ENCODE assay signal across 8 mouse cellular contexts in the genomic region with DNA sequence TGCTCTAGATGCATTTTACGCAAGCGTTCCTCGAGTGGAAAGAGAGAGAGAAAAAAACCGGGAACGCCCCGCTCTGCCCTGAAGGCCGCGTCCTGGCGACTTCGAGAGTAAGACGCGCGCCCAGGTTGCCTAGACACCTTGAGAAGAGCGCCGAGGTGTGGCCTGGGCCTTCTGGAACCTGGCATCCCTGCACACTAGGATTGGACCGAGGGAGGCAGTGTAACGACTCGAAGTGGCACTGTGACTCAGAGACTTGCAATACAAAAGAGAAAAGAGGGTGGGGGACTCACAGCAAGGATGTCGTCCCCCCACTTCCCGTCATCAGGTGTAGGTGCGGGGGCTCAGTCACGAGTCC. TPM values are rescaled to one million over a fixed set of nuclear protein-coding genes. Genes with fewer than 3 reads are reported as not detected.
DNase-seq lines count a peak whose midpoint lies in the region; ATAC-seq and TF ChIP-seq lines count a peak whose summit lies in the region.

No protein-coding gene starts in this region.

- no peak for TF ChIP-seq EP300 in liver, embryonic 14.5 days (IDR thresholded peaks at IDR 0.05; ENCODE audit: low read depth)

- ATAC-seq in kidney, embryonic 15.5 days (replicated peaks; ENCODE audit: low FRiP score) = no peak
- ATAC-seq in forebrain, embryonic 14.5 days = no peak
- no peak for ATAC-seq in liver, embryonic 14.5 days (ENCODE audit: insufficient read depth)
- no peak for ATAC-seq in neural tube, embryonic 15.5 days (ENCODE audit: low FRiP score)

- peaks cover 48% of the 10 kb centered on the region for H3K4me1 ChIP-seq in kidney, embryonic 15.5 days
- peaks cover 14% of the 10 kb centered on the region; the same call in 1 of the 2 replicates for H3K4me1 ChIP-seq in forebrain, embryonic 14.5 days (ENCODE audit: control insufficient read depth, insufficient read depth, low read length)
- H3K4me1 ChIP-seq in liver, embryonic 14.5 days (replicated peaks; ENCODE audit: control insufficient read depth in 2 of 2, insufficient read depth in 2 of 2, low read length in 1 of 2) = peaks cover 20 to 26% of the 10 kb centered on the region in 2 experiments
- peaks cover 40% of the 10 kb centered on the region for H3K4me1 ChIP-seq in neural tube, embryonic 15.5 days

- no peak for TF ChIP-seq CTCF in liver, embryonic 14.5 days (IDR thresholded peaks at IDR 0.05; ENCODE audit: low read depth)

- H3K27ac ChIP-seq in kidney, embryonic 15.5 days = no peak overlapping the region
- no peak overlapping the region for H3K27ac ChIP-seq in forebrain, embryonic 14.5 days (ENCODE audit: low read depth, low read length)
- H3K27ac ChIP-seq in liver, embryonic 14.5 days = no peak overlapping the region
- H3K27ac ChIP-seq in neural tube, embryonic 15.5 days (replicated peaks) = no peak overlapping the region

- peaks cover 50% of the 10 kb centered on the region for H3K27me3 ChIP-seq in kidney, embryonic 15.5 days
- peaks cover 43% of the 10 kb centered on the region for H3K27me3 ChIP-seq in forebrain, embryonic 14.5 days (replicated peaks; ENCODE audit: control insufficient read depth, insufficient read depth, low read length)
- H3K27me3 ChIP-seq in liver, embryonic 14.5 days (ENCODE audit: control insufficient read depth, insufficient read depth, low read length) = peaks cover 19% of the 10 kb centered on the region
- peaks cover 52% of the 10 kb centered on the region for H3K27me3 ChIP-seq in neural tube, embryonic 15.5 days (replicated peaks)

- H3K9ac ChIP-seq in kidney, embryonic 15.5 days = no peak overlapping the region
- no peak overlapping the region for H3K9ac ChIP-seq in forebrain, embryonic 14.5 days (ENCODE audit: low read length)
- H3K9ac ChIP-seq in liver, embryonic 14.5 days (replicated peaks) = no peak overlapping the region
- H3K9ac ChIP-seq in neural tube, embryonic 15.5 days (replicated peaks) = no peak overlapping the region

- H3K9me3 ChIP-seq in kidney, embryonic 15.5 days (replicated peaks) = no peaks in the 10 kb centered on the region
- H3K9me3 ChIP-seq in forebrain, embryonic 14.5 days (replicated peaks; ENCODE audit: control insufficient read depth, low read length) = no peaks in the 10 kb centered on the region
- no peaks in the 10 kb centered on the region for H3K9me3 ChIP-seq in liver, embryonic 14.5 days (ENCODE audit: control insufficient read depth, low read length)
- no peaks in the 10 kb centered on the region for H3K9me3 ChIP-seq in neural tube, embryonic 15.5 days (replicated peaks)

- H3K4me2 ChIP-seq in kidney, embryonic 15.5 days = peak overlapping the region; percentile 100
- H3K4me2 ChIP-seq in forebrain, embryonic 14.5 days (ENCODE audit: low read length) = peak overlapping the region; percentile 13; the same call in 1 of the 2 replicates
- peak overlapping the region; percentile 100 for H3K4me2 ChIP-seq in liver, embryonic 14.5 days (ENCODE audit: low read depth)
- H3K4me2 ChIP-seq in neural tube, embryonic 15.5 days = peak overlapping the region; percentile 43

- 8% methylated on average over 22 of the region's 22 CpGs for WGBS in kidney, embryonic 15.5 days
- WGBS in forebrain, embryonic 14.5 days = 7% methylated on average over 22 of the region's 22 CpGs
- 10% methylated on average over 22 of the region's 22 CpGs for WGBS in liver, embryonic 14.5 days (ENCODE audit: insufficient replicate concordance)
- WGBS in neural tube, embryonic 15.5 days = 9% methylated on average over 22 of the region's 22 CpGs

- peak overlapping the region; percentile 71 for H3K4me3 ChIP-seq in kidney, embryonic 15.5 days (replicated peaks)
- H3K4me3 ChIP-seq in forebrain, embryonic 14.5 days (ENCODE audit: low read depth, low read length) = peak overlapping the region; percentile 4; the same call in 1 of the 2 replicates
- H3K4me3 ChIP-seq in liver, embryonic 14.5 days (ENCODE audit: insufficient read depth in 1 of 2, low read depth in 2 of 2, low read length in 2 of 2) = peak overlapping the region; percentile 46 to 72
- peak overlapping the region; percentile 9; the same call in 1 of the 2 replicates for H3K4me3 ChIP-seq in neural tube, embryonic 15.5 days (replicated peaks)

- no peak for DNase-seq in kidney, postnatal 14 days
- no peak for DNase-seq in forebrain, embryonic 14.5 days (ENCODE audit: low spot score)
- DNase-seq in liver, embryonic 14.5 days (ENCODE audit: low read depth in 3 of 3, low spot score in 3 of 3) = no peak
- DNase-seq in urinary bladder, postnatal 10 days (ENCODE audit: low spot score) = no peak
- no peak for DNase-seq in adrenal gland, postnatal 25 days
- no peak for DNase-seq in kidney, postnatal 25 days

- no peaks in the 10 kb centered on the region for H3K36me3 ChIP-seq in kidney, embryonic 15.5 days
- H3K36me3 ChIP-seq in forebrain, embryonic 14.5 days (ENCODE audit: control insufficient read depth, insufficient read depth, low read length) = no peaks in the 10 kb centered on the region
- no peaks in the 10 kb centered on the region for H3K36me3 ChIP-seq in liver, embryonic 14.5 days (replicated peaks; ENCODE audit: control insufficient read depth, insufficient read depth, low read depth)
- no peaks in the 10 kb centered on the region for H3K36me3 ChIP-seq in neural tube, embryonic 15.5 days

RNA-seq across cellular contexts. Expression of gene Itpka, which starts 1.6 kb away (rescaled TPM):
- 1.2 and 1.5 TPM in 2 replicates for polyA plus RNA-seq in kidney, embryonic 15.5 days (2015; fragmentation: Nextera tagmentation; extraction: Ambion mirVana)
- 0.61 and 0.78 TPM in 2 replicates for polyA plus RNA-seq in forebrain, embryonic 14.5 days (2014; fragmentation: Nextera tagmentation; extraction: Ambion mirVana)
- polyA plus RNA-seq in liver, embryonic 14.5 days (2012; rRNA removed) = 2.0 and 2.1 TPM in 2 replicates
- polyA plus RNA-seq in liver, embryonic 14.5 days (2014; fragmentation: Nextera tagmentation; extraction: Ambion mirVana) = 2.3 and 2.4 TPM in 2 replicates
- polyA plus RNA-seq in neural tube, embryonic 15.5 days (2015; fragmentation: Nextera tagmentation; extraction: Ambion mirVana) = 0.24 and 1.0 TPM in 2 replicates
- 2.9 and 3.2 TPM in 2 replicates for total RNA-seq in adrenal gland, postnatal 25 days (2021)

RNA-seq across cellular contexts. Expression of gene Ltk, which starts 16.4 kb away (rescaled TPM):
- 0.53 and 0.95 TPM in 2 replicates for polyA plus RNA-seq in kidney, embryonic 15.5 days (2015; fragmentation: Nextera tagmentation; extraction: Ambion mirVana)
- polyA plus RNA-seq in forebrain, embryonic 14.5 days (2014; fragmentation: Nextera tagmentation; extraction: Ambion mirVana) = 0.29 and 0.37 TPM in 2 replicates
- 0.08 and 0.12 TPM in 2 replicates for polyA plus RNA-seq in liver, embryonic 14.5 days (2012; rRNA removed)
- 0.05 and 0.06 TPM in 2 replicates for polyA plus RNA-seq in liver, embryonic 14.5 days (2014; fragmentation: Nextera tagmentation; extraction: Ambion mirVana)
- polyA plus RNA-seq in neural tube, embryonic 15.5 days (2015; fragmentation: Nextera tagmentation; extraction: Ambion mirVana) = 1.9 and 2.5 TPM in 2 replicates
- total RNA-seq in adrenal gland, postnatal 25 days (2021) = 1.5 and 1.7 TPM in 2 replicates

RNA-seq across cellular contexts. Expression of gene Rpap1, which starts 43.6 kb away (rescaled TPM):
- polyA plus RNA-seq in kidney, embryonic 15.5 days (2015; fragmentation: Nextera tagmentation; extraction: Ambion mirVana) = 29.9 and 34.1 TPM in 2 replicates
- 12.8 and 16.0 TPM in 2 replicates for polyA plus RNA-seq in forebrain, embryonic 14.5 days (2014; fragmentation: Nextera tagmentation; extraction: Ambion mirVana)
- polyA plus RNA-seq in liver, embryonic 14.5 days (2012; rRNA removed) = 6.1 and 6.6 TPM in 2 replicates
- 6.0 and 6.7 TPM in 2 replicates for polyA plus RNA-seq in liver, embryonic 14.5 days (2014; fragmentation: Nextera tagmentation; extraction: Ambion mirVana)
- 16.2 and 19.7 TPM in 2 replicates for polyA plus RNA-seq in neural tube, embryonic 15.5 days (2015; fragmentation: Nextera tagmentation; extraction: Ambion mirVana)
- 20.7 and 26.8 TPM in 2 replicates for total RNA-seq in adrenal gland, postnatal 25 days (2021)

RNA-seq across cellular contexts. Expression of gene Tyro3, which starts 53.7 kb away (rescaled TPM):
- polyA plus RNA-seq in kidney, embryonic 15.5 days (2015; fragmentation: Nextera tagmentation; extraction: Ambion mirVana) = 12.3 and 13.0 TPM in 2 replicates
- polyA plus RNA-seq in forebrain, embryonic 14.5 days (2014; fragmentation: Nextera tagmentation; extraction: Ambion mirVana) = 14.3 TPM in 2 replicates
- 0.71 and 0.76 TPM in 2 replicates for polyA plus RNA-seq in liver, embryonic 14.5 days (2012; rRNA removed)
- 0.65 and 0.73 TPM in 2 replicates for polyA plus RNA-seq in liver, embryonic 14.5 days (2014; fragmentation: Nextera tagmentation; extraction: Ambion mirVana)
- 19.2 and 20.7 TPM in 2 replicates for polyA plus RNA-seq in neural tube, embryonic 15.5 days (2015; fragmentation: Nextera tagmentation; extraction: Ambion mirVana)
- 4.5 and 7.2 TPM in 2 replicates for total RNA-seq in adrenal gland, postnatal 25 days (2021)

Comparison
In these comparisons a context has a peak if more than half of its experiments do, and no peak if none do; other contexts are left out.
1. H3K4me2 ChIP-seq: peak in every context shown above with its lines; median percentile 100 in kidney, embryonic 15.5 days; 100 in liver, embryonic 14.5 days; 43 in neural tube, embryonic 15.5 days; 13 in forebrain, embryonic 14.5 days.
2. H3K4me3 ChIP-seq: peak in every context shown above with its lines; median percentile 71 in kidney, embryonic 15.5 days; 59 in liver, embryonic 14.5 days; 9 in neural tube, embryonic 15.5 days; 4 in forebrain, embryonic 14.5 days.